Mouse (Mus musculus): ENCODE measurements around the gene Fiz1.

DNA sequence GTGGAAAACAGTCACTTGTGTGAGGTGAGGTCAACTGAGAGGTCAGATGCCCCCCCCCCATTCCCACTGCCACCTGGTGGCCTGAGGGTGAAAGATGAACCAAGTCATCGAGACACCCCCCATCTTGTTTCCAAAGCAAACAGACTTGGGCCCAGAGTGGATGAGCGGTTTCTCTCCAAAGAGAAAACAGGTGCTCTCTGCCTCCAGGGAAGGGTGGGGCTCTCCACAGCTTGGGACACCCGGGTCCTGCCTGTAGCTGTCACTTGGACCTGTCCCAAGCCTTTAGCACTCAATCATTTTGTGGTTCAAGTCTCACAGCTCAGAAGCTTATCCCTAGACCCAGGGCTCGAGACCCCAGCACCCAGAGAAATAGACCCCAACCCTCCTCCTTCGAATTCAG is 51.0 kb downstream of the Fiz1 start:
- TF ChIP-seq CTCF (IDR thresholded peaks at IDR 0.05; ENCODE audit: borderline replicate concordance, control insufficient read depth, extremely low read depth, insufficient read depth, low read length, poor library complexity) (no peak), POLR2A (IDR thresholded peaks at IDR 0.05; ENCODE audit: control insufficient read depth, extremely low read depth, insufficient read depth, low read length, poor library complexity) (no peak)

Measured in thymus, adult 2 months (tissue).